Mouse (Mus musculus) embryo, embryonic 11 days (tissue): Measurements from ENCODE around the gene Lao1.

Experiments used
- DNase-seq: peaks from one replicate; pipeline ENCODE4 v3.0.0-alpha.2; 2015

Gene Lao1

GRCm38 (mm10) chr4:119015557-119015956 is 54.2 kb downstream of the Lao1 start:
- peak; percentile 25 for DNase-seq

- no peak for DNase-seq
These were observed 55.7 kb downstream of the Lao1 start for GRCm38 (mm10) chr4:119017078-119017477.
